Mouse (Mus musculus) T-cell, adult 66 days (primary cell): ENCODE results near the gene Rsf1. TPM values are rescaled to one million over a fixed set of nuclear protein-coding genes. Genes with fewer than 3 reads are reported as not detected.

ENCODE experiments used
- total RNA-seq, 2 experiments: library from RNA; stranded (reverse); gene quantifications; 3 replicates in 1 of 2; 4 replicates in 1 of 2; pipeline ENCODE4 v1.2.4; 2023

The Rsf1 gene
- 10 to 100 TPM; 65.1 to 75.9 TPM for total RNA-seq

GRCm38 (mm10) chr7:97579067-97579975, at the start of gene Rsf1, which contains the start of gene Aamdc:
Gene Rsf1 (plus strand): TSS chr7:97579889.
Gene Aamdc (minus strand): TSS chr7:97579497.

GRCm38 (mm10) chr7:97696506-97697254, 117.0 kb downstream of the Rsf1 start, which contains the start of gene Clns1a:
Gene Clns1a (plus strand): TSS chr7:97696634.

GRCm38 (mm10) chr7:97737638-97738456, 158.2 kb downstream of the Rsf1 start, which contains the start of gene Aqp11:
Gene Aqp11 (minus strand): TSS chr7:97738289.

Other genes with a start within 250 kb of the Rsf1 start
- 1 to 10 TPM; 5.4 to 5.8 TPM for gene Usp35, start 247.9 kb upstream of the Rsf1 start, total RNA-seq
- 1 to 10 TPM; 1.1 to 1.8 TPM for gene Kctd21, start 247.6 kb upstream of the Rsf1 start, total RNA-seq
- gene Alg8, start 208.3 kb upstream of the Rsf1 start, total RNA-seq = 10 to 100 TPM; 13.1 to 13.2 TPM
- gene Ndufc2, start 179.9 kb upstream of the Rsf1 start, total RNA-seq = 10 to 100 TPM; 51.1 to 59.0 TPM
- not detected for gene Thrsp, start 162.2 kb upstream of the Rsf1 start, total RNA-seq
- gene Kctd14, start 128.6 kb upstream of the Rsf1 start, total RNA-seq = 1 to 10 TPM in 1 of 2 experiments, under 1 TPM in 1; 0.52 to 1.6 TPM
- 10 to 100 TPM; 40.2 to 42.4 TPM for gene Ints4, start 98.9 kb upstream of the Rsf1 start, total RNA-seq
- gene Aamdc, start 392 bp upstream of the Rsf1 start, total RNA-seq = 10 to 100 TPM; 13.8 to 15.2 TPM
- 10 to 100 TPM; 57.2 to 57.3 TPM for gene Clns1a, start 116.7 kb downstream of the Rsf1 start, total RNA-seq
- gene Aqp11, start 158.4 kb downstream of the Rsf1 start, total RNA-seq = 1 to 10 TPM; 1.4 to 2.7 TPM
- 10 to 100 TPM; 11.1 to 13.2 TPM for gene Pak1, start 208.7 kb downstream of the Rsf1 start, total RNA-seq